Mouse (Mus musculus) limb, embryonic 15.5 days (tissue): ENCODE measurements around the gene Card19. TPM values are rescaled to one million over a fixed set of nuclear protein-coding genes. Genes with fewer than 3 reads are reported as not detected.

Experiments used
- ATAC-seq: fragments of 200-750 bp; cut with Nextera tagmentation; 2 replicates; pipeline ENCODE4 v1.8.0; 2017; ENCODE audit warnings: low read depth, moderate TSS enrichment; ENCODE audit not compliant: insufficient number of reproducible peaks, low FRiP score, low TSS enrichment
- H3K27ac ChIP-seq: fragments of 300-500 bp; sonication (generic); 2 replicates; pipeline ENCODE4 v1.5.1; 2015; ENCODE audit warnings: moderate library complexity, mild to moderate bottlenecking, inconsistent platforms
- H3K27me3 ChIP-seq: fragments of 300-500 bp; sonication (generic); 2 replicates; pipeline ENCODE4 v1.6.1; 2015; ENCODE audit warnings: inconsistent platforms
- H3K36me3 ChIP-seq: fragments of 300-500 bp; sonication (generic); 2 replicates; pipeline ENCODE4 v1.6.1; 2015; ENCODE audit warnings: inconsistent platforms
- H3K4me1 ChIP-seq: fragments of 300-500 bp; sonication (generic); 2 replicates; pipeline ENCODE4 v1.6.1; 2015; ENCODE audit warnings: inconsistent platforms
- H3K4me2 ChIP-seq: fragments of 300-500 bp; sonication (generic); 2 replicates; pipeline ENCODE4 v1.6.1; 2015; ENCODE audit warnings: mild to moderate bottlenecking, inconsistent platforms
- H3K4me3 ChIP-seq: fragments of 300-500 bp; sonication (generic); 2 replicates; pipeline ENCODE4 v1.5.1; 2015; ENCODE audit warnings: mild to moderate bottlenecking, inconsistent platforms
- H3K9ac ChIP-seq: fragments of 300-500 bp; sonication (generic); 2 replicates; pipeline ENCODE4 v1.6.1; 2015; ENCODE audit warnings: inconsistent platforms
- H3K9me3 ChIP-seq: fragments of 300-500 bp; sonication (generic); 2 replicates; pipeline ENCODE4 v1.6.1; 2016; ENCODE audit warnings: inconsistent platforms
- WGBS: fragments of 180-500 bp; shearing (Covaris S2); methylation state at CpG from one replicate; pipeline ENCODE4 v1.1.7; 2015; 5-methylcytosine and 5-hydroxymethylcytosine counted together
- polyA plus RNA-seq: library from polyadenylated mRNA; unstranded; fragments of >200 nt; fragmentation: Nextera tagmentation; extraction: Ambion mirVana; gene quantifications from 2 replicates; pipeline ENCODE4 v1.2.1, GENCODE M21; 2015

Gene Card19
- polyA plus RNA-seq, 1 experiment from 2014 or later = 64.6 TPM

DNA sequence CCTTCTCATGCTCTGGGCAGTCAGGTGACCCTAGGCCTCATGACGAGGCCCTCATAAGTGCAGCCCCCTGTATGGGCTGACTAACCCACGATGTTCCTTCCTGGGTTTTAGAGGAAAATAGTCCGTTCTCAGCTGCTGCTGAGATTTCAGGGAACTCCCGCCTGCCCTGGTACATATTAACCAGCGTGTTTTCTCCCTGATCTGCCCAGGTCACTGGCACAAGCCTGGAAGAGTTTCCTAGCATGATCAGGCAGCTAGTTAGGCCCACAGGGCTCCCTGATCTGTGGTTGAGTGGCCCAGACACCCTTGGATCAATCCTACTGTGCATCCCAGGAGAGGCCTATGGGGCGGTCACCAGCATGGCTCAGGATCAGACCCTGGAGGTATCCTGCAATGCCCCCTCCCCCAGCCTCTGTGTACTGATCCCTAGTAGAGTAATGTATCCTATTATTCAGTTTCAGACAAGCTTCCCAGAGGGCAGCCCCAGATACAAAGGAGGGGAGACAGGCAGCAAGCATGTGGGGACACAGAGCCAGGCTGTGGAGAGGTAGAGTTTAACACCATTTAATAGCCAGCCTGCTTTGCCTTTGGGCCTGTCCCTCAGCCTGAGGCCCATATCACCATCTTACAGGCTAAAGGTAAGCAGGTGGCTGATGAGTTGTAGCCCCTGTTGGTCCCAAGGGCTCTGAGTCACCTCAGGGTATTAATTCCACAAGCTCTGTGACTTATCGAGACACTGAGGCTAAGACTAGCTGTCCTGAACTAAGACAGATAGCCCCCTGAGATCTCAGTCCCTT lies 24.8 kb downstream of the Card19 start:
- ATAC-seq = no peak
- Histone ChIP-seq H3K9me3 (no peaks in the 10 kb centered on the region), H3K27me3 (no peaks in the 10 kb centered on the region), H3K36me3 (peaks cover 17% of the 10 kb centered on the region), H3K4me3 (no peak overlapping the region), H3K27ac (no peak overlapping the region), H3K4me1 (peaks cover 42% of the 10 kb centered on the region), H3K9ac (no peak overlapping the region), H3K4me2 (no peak overlapping the region)
- 73% methylated on average over 7 of the region's 7 CpGs for WGBS

DNA sequence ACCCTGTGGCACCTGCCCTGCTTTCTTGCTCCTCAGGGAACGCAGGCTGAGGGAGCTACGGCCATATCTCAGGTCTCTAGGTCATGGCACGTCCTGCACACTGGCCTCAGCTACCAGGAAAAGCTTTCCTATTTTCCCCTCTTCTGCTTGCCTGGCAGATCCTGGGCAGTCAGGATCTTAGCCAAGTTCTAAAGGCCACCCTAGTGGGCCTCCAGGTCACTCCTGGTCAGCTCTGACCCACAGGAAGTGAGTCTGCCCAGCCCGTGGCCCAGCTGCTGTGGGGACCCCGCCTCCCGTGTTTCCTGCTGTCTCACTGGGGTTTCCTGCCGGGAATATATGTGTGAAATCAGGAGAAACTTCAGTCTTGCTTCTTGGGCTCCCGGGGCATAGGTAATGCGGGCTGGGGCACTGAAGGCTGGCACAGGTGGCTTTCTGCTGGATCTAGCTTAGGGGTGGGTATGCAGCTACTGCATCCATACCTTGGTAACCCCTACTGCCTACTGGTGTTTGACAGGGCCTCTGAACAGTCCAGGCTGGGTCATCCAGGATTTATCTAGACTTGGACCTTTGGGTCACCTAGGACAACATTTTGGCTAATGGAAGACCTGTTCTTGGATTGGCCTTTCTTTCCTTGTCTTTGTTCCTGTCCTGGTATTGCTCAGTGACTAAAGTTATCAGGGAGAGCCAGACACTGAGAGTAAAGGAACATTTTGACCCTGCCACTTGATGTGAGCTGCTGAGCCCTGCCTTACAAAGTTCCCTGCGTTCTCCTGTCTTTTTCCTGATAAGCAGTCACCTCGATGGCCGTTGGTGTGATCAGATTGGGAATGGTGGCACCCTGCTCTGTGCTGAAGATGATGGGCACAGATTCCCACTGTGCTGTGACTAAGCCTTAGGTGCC lies 25.6 kb downstream of the Card19 start:
- H3K4me3 ChIP-seq = no peak overlapping the region
- 69% methylated on average over 12 of the region's 12 CpGs for WGBS
- no peak overlapping the region for H3K27ac ChIP-seq
- H3K4me1 ChIP-seq = peaks cover 42% of the 10 kb centered on the region
- H3K4me2 ChIP-seq = no peak overlapping the region
- no peak for ATAC-seq
- H3K9me3 ChIP-seq = no peaks in the 10 kb centered on the region
- no peaks in the 10 kb centered on the region for H3K27me3 ChIP-seq
- H3K9ac ChIP-seq = no peak overlapping the region
- peaks cover 9% of the 10 kb centered on the region for H3K36me3 ChIP-seq

- Histone ChIP-seq H3K4me3 (no peak overlapping the region), H3K9ac (no peak overlapping the region), H3K27ac (no peak overlapping the region), H3K4me1 (peaks cover 42% of the 10 kb centered on the region), H3K36me3 (no peaks in the 10 kb centered on the region), H3K9me3 (no peaks in the 10 kb centered on the region), H3K27me3 (no peaks in the 10 kb centered on the region), H3K4me2 (peak overlapping the region; percentile 98; the same call in 1 of the 2 replicates)
- WGBS = 48% methylated on average over 2 of the region's 2 CpGs
- no peak for ATAC-seq
These were observed 26.9 kb downstream of the Card19 start for GRCm38 (mm10) chr13:49188966-49189360.

- Histone ChIP-seq H3K9me3 (no peaks in the 10 kb centered on the region), H3K4me1 (peaks cover 47% of the 10 kb centered on the region), H3K27ac (0 out of 2 replicates have a peak overlapping the region, but pooled peaks have one; percentile 9), H3K36me3 (no peaks in the 10 kb centered on the region), H3K9ac (peak overlapping the region; percentile 47), H3K27me3 (no peaks in the 10 kb centered on the region), H3K4me2 (peak overlapping the region; percentile 98), H3K4me3 (peak overlapping the region; percentile 82)
- no peak for ATAC-seq
- WGBS = 13% methylated on average over 15 of the region's 15 CpGs
These were observed 27.4 kb downstream of the Card19 start for GRCm38 (mm10) chr13:49188219-49188965.

- peak; percentile 93 for ATAC-seq
- peaks cover 51% of the 10 kb centered on the region for H3K4me1 ChIP-seq
- peak within 1 kb of the TSS; percentile 98 for H3K4me2 ChIP-seq
- WGBS = under 1% methylated on average over 80 of the region's 87 CpGs
- no peaks in the 10 kb centered on the region for H3K27me3 ChIP-seq
- H3K36me3 ChIP-seq = no peaks in the 10 kb centered on the region
- H3K9me3 ChIP-seq = no peaks in the 10 kb centered on the region
- peak within 1 kb of the TSS; percentile 47 for H3K9ac ChIP-seq
- H3K27ac ChIP-seq = peak within 1 kb of the TSS; percentile 76
- H3K4me3 ChIP-seq = peak within 1 kb of the TSS; percentile 82
These were observed 28.3 kb downstream of the Card19 start, which contains the start of gene Ninj1 for GRCm38 (mm10) chr13:49187288-49188218. TSS of gene Ninj1 (plus strand) at chr13:49187485.

GRCm38 (mm10) chr13:49186798-49187287 lies 29.0 kb downstream of the Card19 start:
- Histone ChIP-seq H3K27ac (peak overlapping the region; percentile 73), H3K36me3 (no peaks in the 10 kb centered on the region), H3K9ac (peak overlapping the region; percentile 27; the same call in 1 of the 2 replicates), H3K27me3 (no peaks in the 10 kb centered on the region), H3K9me3 (no peaks in the 10 kb centered on the region), H3K4me2 (peak overlapping the region; percentile 98), H3K4me3 (peak overlapping the region; percentile 82), H3K4me1 (peaks cover 51% of the 10 kb centered on the region)
- ATAC-seq = peak; percentile 11; the same call in 1 of the 2 replicates
- WGBS = 15% methylated on average over 11 of the region's 11 CpGs

DNA sequence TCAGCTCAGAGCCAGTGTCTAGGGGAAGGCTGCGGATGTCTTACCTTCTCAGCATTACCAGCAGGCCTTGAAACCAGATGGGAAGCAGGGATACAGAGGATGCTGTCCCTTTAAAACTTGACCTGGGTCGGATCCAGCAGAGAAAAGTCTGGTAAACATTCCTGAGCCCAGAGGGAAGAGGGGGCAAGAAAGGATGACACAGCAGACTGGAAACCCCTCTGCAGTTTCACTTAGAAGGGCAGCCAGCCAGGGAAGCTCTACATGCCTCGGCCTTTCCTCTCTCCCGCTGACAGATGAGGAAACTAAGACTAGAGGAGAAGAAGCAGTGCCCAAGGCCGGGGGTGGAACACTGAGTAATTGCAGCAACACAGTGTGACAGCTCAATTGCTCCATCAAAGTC lies 32.2 kb downstream of the Card19 start:
- H3K27ac ChIP-seq = no peak overlapping the region
- WGBS = 42% methylated on average over 5 of the region's 5 CpGs
- no peaks in the 10 kb centered on the region for H3K36me3 ChIP-seq
- H3K4me3 ChIP-seq = no peak overlapping the region
- no peaks in the 10 kb centered on the region for H3K9me3 ChIP-seq
- no peak overlapping the region for H3K4me2 ChIP-seq
- peaks cover 36% of the 10 kb centered on the region for H3K4me1 ChIP-seq
- ATAC-seq = no peak
- H3K27me3 ChIP-seq = no peaks in the 10 kb centered on the region
- H3K9ac ChIP-seq = no peak overlapping the region

DNA sequence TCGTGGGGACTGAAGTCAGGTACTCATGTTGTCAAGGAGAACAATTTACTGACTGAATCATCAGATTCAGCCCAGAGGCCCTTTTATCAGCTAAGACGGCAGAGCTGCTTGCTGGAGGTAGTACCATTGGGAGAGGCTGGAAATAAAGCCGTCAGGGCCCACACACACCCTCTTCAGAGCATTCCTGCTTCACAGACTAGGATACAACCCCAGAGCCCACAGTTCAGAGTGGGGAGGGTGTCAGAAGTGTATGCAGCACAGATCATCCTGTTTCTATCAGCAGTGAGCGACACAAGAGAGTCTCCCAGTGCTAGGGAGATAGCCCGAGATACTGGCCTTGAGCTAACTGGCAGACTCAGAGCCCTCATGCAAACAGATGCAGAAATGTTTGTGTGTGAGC lies 32.7 kb downstream of the Card19 start:
- H3K4me1 ChIP-seq = peaks cover 35% of the 10 kb centered on the region
- H3K27me3 ChIP-seq = no peaks in the 10 kb centered on the region
- no peaks in the 10 kb centered on the region for H3K9me3 ChIP-seq
- no peak overlapping the region for H3K9ac ChIP-seq
- ATAC-seq = no peak
- no peak overlapping the region for H3K4me2 ChIP-seq
- H3K4me3 ChIP-seq = no peak overlapping the region
- no peak overlapping the region for H3K27ac ChIP-seq
- 49% methylated on average over 5 of the region's 5 CpGs for WGBS
- H3K36me3 ChIP-seq = no peaks in the 10 kb centered on the region

- Histone ChIP-seq H3K9me3 (no peaks in the 10 kb centered on the region), H3K4me2 (no peak overlapping the region), H3K36me3 (no peaks in the 10 kb centered on the region), H3K4me3 (no peak overlapping the region), H3K4me1 (peaks cover 22% of the 10 kb centered on the region), H3K27me3 (no peaks in the 10 kb centered on the region), H3K9ac (no peak overlapping the region), H3K27ac (no peak overlapping the region)
- no peak for ATAC-seq
- 86% methylated on average over 3 of the region's 3 CpGs for WGBS
These were observed 34.3 kb downstream of the Card19 start for GRCm38 (mm10) chr13:49181411-49181984.

- H3K4me2 ChIP-seq = no peak overlapping the region
- WGBS = 63% methylated on average over 1 of the region's 1 CpGs
- no peaks in the 10 kb centered on the region for H3K36me3 ChIP-seq
- no peak overlapping the region for H3K9ac ChIP-seq
- no peak overlapping the region for H3K4me3 ChIP-seq
- ATAC-seq = no peak
- peaks cover 20% of the 10 kb centered on the region for H3K4me1 ChIP-seq
- no peaks in the 10 kb centered on the region for H3K27me3 ChIP-seq
- H3K9me3 ChIP-seq = no peaks in the 10 kb centered on the region
- H3K27ac ChIP-seq = no peak overlapping the region
These were observed 35.1 kb downstream of the Card19 start for GRCm38 (mm10) chr13:49180691-49181090.
